Mouse (Mus musculus) right cerebral cortex, adult 2 months (tissue): ENCODE results near the gene Tmf1.

ENCODE experiments used
- DNase-seq, 2 experiments: peaks; one replicate each; pipeline ENCODE4 v3.0.0; 2021 to 2022; ENCODE audit warnings: low spot score in 2 of 2

The Tmf1 gene

GRCm38 (mm10) chr6:97106777-97107176 lies 72.1 kb downstream of the Tmf1 start:
- DNase-seq: peak; percentile 52 to 60

- DNase-seq: no peak
Observed at GRCm38 (mm10) chr6:97106106-97106505, 72.8 kb downstream of the Tmf1 start.

- DNase-seq: no peak
Observed at GRCm38 (mm10) chr6:97104264-97104852, 74.6 kb downstream of the Tmf1 start.
